Mouse (Mus musculus) layer of hippocampus, adult 2 months (tissue): ENCODE measurements at regions not wholly inside any gene's neighbourhood (a gene's known extent, or its start where the extent isn't known, plus 50 kb on each side); places are given as distances from the start of the nearest gene placed in this dataset.
A peak's percentile ranks its signal among the peaks of the same experiment; 100 is the strongest.

Experiments
- DNase-seq, 2 experiments: peaks; one replicate each; pipeline ENCODE4 v3.0.0; 2022; ENCODE audit warnings: low spot score in 2 of 2
- H3K27ac ChIP-seq: fragments of 200-600 bp; 2 replicates; pipeline ENCODE4 v1.8.1; 2022
- H3K4me3 ChIP-seq: fragments of 200-600 bp; 2 replicates; pipeline ENCODE4 v1.8.1; 2022; ENCODE audit warnings: mild to moderate bottlenecking
- CTCF ChIP-seq: fragments of 200-600 bp; conservative IDR thresholded peaks from 2 replicates; pipeline ENCODE4 v1.8.1; 2022; ENCODE audit warnings: antibody characterized with exemption, mild to moderate bottlenecking, moderate library complexity

DNA sequence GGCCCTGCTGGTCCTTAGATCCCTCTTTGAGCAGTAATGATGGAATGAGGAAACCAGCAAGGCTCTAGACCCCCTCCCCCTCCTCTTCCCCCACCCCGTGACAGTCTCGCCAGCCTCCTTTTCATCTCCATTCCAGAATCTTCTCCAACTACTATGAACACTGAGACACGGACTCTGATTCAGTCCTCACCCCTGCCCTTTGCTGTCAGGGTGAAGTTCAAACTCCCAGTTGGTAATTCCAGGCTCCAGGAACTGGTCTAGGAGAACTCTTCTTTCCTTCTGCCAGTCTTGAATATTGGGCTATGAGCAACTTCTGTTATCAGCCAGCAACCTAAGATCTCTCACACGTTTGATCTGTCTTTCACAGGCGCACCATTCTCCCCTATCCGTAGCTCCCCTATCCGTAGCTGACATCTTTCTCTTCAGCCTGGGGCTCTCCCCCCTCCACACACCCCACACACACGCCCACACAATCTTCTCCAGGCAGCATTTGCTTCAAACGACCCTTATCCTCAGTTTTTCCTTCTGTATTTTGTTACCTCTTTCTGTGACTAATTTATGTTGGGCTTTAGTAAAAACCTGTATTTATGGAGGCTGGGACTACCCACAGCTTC, 128.6 kb upstream of the Rreb1 start:
- Histone ChIP-seq H3K4me3 (no peak overlapping the region), H3K27ac (no peak overlapping the region)
- DNase-seq: no peak
- TF ChIP-seq CTCF: no peak

DNA sequence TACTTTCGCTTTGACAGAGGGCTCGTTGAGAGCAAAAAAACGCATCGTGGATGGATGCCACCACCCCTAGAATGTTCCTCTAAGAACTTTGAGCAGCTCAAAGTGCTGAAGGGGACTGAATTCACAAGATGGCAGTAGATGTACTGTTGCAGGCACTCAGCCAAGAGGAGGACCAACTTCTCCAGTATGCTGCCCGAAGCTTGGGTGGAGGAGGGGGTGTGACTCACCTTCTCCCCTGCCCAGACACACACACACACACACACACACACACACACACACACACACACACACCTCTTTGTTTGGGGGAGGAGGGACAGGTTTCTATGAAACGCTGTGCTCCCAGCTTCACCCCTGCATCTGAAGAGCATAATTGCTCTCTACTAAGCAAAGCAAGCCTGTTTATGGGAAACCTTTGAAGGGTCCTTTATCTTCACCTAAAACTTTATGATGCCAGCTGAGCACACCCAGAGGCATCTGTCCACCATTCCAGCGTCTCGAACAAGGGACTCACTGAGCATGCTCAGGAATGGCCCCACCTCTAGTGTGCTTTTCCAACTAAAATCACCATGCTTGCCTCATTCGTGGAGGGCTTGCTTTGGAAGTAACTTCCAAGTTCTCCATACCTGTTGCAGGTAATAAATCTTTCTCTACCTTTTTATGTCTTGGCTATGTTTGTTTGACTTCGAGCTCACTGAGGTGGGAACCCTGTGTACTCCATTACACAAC, 126.8 kb upstream of the Rreb1 start:
- Histone ChIP-seq H3K4me3 (no peak overlapping the region), H3K27ac (no peak overlapping the region)
- no peak for TF ChIP-seq CTCF
- DNase-seq: no peak

DNA sequence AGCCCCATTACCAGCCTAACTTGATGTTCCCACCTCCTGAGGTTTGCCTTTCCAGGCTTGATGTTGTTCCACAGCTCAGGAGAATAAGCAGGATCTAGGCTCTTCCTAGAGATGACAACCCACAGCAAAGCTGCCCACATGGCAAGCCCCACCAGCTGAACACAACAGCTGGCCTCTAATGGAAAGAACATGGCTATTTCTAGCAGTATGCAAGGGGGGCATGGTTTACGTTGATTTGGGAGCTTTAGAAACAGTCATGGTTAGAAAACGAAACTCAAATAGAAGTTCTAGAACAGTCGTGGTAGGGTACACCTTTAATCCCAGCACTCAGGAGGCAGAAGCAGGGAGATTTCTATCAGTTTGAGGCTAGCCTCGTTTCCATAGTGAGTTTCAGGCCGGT, 123.5 kb upstream of the Rreb1 start:
- no peak for DNase-seq
- Histone ChIP-seq H3K4me3 (no peak overlapping the region), H3K27ac (no peak overlapping the region)
- TF ChIP-seq CTCF: no peak

DNA sequence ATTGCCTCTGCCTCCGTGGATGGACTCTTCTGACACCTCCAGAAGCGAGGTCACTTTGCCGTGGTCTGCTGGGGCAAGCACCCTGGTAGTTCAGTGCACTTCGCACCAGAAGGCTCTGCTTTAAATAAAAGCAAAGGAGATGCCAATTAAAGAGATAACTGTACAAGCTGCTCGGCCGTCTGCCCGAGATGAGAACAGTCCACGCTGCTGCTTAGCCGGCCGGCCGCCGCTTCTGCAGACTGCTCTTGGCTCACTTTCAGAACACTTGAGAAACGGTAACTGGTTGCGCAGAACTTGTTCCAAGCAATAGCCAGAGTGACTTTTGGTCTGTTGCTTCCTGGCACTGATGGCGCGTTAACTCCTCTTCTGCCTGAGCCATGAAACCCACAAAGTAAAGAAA, 121.0 kb upstream of the Rreb1 start:
- peak; percentile 27 to 47 for DNase-seq
- Histone ChIP-seq H3K27ac (no peak overlapping the region), H3K4me3 (peak overlapping the region; percentile 42)
- no peak for TF ChIP-seq CTCF

DNA sequence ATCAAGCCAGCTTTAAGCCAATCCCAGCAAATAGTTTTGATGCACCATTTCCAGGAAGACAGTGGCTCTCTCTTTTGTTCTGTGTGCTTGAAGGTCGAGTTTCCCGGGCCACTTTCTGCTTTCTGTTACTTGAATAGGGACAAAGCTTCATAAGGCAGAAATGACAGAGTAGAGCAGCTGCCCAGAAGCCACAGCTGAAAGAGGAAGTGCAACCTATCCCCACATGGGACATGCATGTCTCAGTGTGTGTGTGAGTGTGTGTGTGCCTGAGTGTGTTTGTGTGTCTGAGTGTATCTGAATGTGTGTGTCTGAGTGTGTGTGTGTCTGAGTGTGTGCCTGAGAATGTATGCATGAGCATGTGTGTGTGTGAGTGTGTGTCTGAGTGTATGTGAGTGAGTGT, 120.2 kb upstream of the Rreb1 start:
- no peak overlapping the region for H3K4me3 ChIP-seq
- no peak for DNase-seq
- no peak overlapping the region for H3K27ac ChIP-seq
- no peak for TF ChIP-seq CTCF

DNA sequence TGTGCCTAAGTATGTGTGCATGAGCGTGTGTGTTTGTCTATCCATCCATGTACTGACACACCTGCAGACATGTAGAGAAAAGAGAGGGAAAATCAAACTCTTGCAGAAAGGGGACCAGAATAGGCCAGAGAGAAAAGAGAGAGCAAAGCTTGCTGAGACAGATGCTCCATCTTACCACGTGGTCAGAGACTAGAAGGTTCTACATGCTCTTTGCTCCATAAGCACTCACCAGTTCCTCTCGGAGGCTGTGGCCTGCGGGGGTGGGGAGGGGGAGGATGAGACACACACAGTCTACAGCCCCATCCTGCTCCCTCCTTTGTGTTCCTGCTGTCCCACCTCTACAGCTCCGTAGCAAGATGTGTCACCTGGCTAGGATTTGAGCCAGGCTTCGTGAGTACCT, 119.7 kb upstream of the Rreb1 start:
- DNase-seq: no peak
- no peak for TF ChIP-seq CTCF
- Histone ChIP-seq H3K27ac (no peak overlapping the region), H3K4me3 (no peak overlapping the region)

DNA sequence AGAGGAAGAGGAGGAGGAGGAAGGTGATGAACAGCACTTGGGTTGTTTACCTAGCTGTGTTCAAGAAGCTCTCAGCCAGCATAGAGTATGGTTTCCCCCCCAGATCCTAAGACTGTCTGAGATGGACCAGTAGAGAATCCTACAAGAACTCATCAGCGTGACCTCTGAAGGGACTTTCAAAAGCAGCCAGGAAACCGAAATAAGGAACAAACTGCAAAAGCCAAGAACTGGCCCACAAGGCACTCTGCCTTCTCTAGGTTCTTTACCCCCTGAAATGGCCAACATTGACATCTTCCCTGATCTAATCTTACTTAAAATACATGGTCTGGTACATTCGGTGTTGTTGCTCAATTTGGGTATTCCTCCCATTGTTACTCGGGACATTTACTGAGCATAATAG, 118.1 kb upstream of the Rreb1 start:
- H3K4me3 ChIP-seq: no peak overlapping the region
- no peak overlapping the region for H3K27ac ChIP-seq
- TF ChIP-seq CTCF: no peak
- no peak for DNase-seq

DNA sequence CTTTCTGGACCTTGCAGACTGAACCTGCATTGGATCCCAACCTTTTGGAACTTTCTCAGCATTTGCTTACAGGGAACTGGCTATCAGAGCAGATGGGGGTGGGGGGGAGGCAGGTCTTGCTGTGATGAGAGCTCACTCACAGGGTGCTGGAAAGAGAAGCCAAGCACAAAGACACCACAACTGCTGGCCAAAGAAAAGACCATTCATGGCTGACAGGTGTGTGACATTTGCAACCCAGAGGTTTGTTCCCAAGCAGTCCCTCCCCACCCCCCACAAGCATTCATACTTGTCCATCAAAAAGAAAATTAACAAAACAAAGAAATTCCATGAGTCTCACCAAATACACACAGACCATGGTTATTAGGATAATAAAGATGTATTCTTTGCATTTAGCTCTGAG, 117.5 kb upstream of the Rreb1 start:
- no peak overlapping the region for H3K27ac ChIP-seq
- no peak overlapping the region for H3K4me3 ChIP-seq
- no peak for TF ChIP-seq CTCF
- DNase-seq: no peak

DNA sequence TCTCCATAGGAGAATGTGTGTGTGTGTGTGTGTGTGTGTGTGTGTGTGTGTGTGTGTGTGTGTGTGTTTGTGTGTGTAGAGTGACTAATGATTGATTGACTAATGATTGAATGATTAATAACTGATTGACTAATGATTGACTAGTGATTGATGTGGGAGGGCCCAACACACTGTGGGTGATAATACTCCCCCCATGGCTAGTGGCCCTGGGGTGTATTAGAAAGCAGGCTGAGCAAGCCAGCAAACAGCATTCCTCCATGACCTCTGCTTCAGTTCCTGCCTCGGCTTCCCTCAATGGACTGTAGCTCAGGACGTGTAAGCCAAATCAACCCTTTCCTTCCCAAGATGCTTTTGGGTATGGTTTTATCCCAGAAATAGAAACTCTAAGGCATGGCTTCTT, 114.1 kb upstream of the Rreb1 start:
- no peak overlapping the region for H3K4me3 ChIP-seq
- DNase-seq: no peak
- H3K27ac ChIP-seq: no peak overlapping the region
- no peak for TF ChIP-seq CTCF

DNA sequence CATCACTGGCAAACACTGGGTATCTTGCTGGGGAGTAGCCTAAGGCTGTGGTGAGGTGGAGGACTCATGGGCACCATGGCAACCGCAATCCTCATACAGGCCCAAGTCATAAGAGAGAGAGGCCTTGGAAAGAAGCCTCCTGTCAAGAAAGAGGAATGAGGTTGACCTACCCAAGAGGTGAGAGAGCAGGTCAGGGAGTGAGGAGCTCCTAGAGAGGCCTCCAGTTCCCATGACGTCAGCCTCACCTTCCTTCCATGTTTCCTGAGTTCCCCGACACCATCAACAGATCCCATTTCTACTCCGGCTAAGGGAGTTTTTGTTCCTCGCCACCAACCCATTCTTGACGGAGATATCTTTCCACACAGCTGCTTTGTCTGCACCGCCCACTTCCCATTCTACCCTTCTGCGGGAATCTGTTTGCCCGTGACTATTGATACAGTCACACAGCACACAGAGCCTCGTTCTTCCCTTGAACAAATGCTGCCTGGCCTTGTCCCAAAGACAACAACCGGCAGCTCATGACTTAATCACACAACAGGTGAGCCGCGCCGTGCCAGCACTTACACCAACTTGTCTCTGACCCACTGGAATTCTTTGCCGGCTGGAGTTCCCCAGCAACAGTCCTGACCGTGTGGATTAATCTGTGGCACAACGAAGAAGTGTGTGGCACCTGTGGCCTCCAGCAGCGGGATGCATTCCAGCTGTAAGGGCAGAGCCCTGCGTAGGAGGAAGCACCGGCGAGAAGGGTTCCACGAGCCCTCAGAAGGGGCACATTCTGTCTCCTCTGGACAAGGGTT, 111.8 kb upstream of the Rreb1 start:
- peak; percentile 32 to 41 for DNase-seq
- TF ChIP-seq CTCF: no peak

DNA sequence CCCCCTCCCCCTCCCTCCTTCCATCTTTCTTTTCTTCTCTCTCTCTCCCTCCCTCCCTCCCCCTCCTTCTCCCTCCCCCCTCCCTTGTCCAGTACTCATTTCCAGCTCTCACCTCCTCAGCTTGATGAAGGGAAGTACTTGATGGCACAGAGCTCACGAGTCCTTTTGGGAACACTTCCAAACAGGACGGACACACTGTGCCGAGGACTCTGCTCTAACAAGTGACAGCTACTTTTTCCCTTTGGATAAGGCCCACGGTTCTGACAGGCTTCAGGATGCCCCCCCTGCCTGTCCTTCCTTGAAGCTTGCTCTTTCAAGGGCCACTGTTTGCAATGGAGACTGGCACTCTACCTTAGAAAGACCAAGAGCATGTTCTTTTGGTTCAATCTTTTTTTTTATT, 110.8 kb upstream of the Rreb1 start:
- no peak overlapping the region for H3K4me3 ChIP-seq
- no peak for DNase-seq
- TF ChIP-seq CTCF: no peak
- H3K27ac ChIP-seq: no peak overlapping the region

More for the DNA sequence above, 111.8 kb upstream of the Rreb1 start:
- H3K4me3 ChIP-seq: no peak overlapping the region
- no peak overlapping the region for H3K27ac ChIP-seq

DNA sequence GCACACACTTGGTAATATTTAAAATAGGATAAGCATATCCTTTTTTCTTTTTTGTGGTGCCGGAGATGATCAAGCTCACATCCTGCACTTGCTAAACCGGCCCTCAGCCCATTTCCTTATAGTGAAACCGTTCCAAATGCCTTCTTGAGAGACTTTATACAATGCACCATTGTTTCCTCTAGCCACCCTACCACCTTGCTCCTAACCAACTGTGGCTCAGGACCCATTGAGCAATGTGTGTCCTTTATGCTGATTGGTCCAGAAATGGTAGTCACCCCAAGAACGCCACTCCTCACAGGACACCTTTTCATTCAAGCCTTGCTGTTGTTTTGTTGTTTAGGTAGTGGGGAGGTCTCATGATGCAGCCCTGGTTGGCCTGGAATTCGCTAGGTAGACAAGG, 110.3 kb upstream of the Rreb1 start:
- no peak for TF ChIP-seq CTCF
- Histone ChIP-seq H3K27ac (no peak overlapping the region), H3K4me3 (no peak overlapping the region)
- no peak for DNase-seq

DNA sequence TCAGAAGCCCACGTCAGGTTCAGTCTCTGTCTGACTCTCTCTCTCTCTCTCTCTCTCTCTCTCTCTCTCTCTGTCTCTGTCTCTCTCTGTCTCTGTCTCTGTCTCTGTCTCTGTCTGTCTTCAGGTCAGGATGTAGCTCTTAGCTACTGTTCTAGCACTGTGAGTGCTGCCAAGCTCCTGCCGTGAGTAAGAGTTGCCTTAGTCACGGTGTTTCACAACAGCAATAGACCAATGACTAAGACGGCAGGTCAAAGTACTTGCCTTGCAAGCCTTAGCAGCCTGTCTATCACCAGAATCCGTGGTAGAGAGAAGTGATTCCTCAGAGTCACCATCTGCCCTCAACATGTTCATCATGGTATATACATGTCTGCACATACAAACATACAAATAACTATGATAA, 107.1 kb upstream of the Rreb1 start:
- no peak for TF ChIP-seq CTCF
- no peak overlapping the region for H3K4me3 ChIP-seq
- H3K27ac ChIP-seq: no peak overlapping the region
- no peak for DNase-seq
